Mouse (Mus musculus) gastrocnemius, adult 18-20 months (tissue): ENCODE measurements at regions not wholly inside any gene's neighbourhood (a gene's known extent, or its start where the extent isn't known, plus 50 kb on each side); places are given as distances from the start of the nearest gene placed in this dataset.

Source experiments
- DNase-seq: peaks from one replicate; pipeline ENCODE4 v3.0.0; 2021; ENCODE audit warnings: low spot score

- no peak for DNase-seq
Observed at GRCm38 (mm10) chr14:105783428-105783827, 113.2 kb downstream of the Spry2 start.

GRCm38 (mm10) chr14:105779760-105780159 is 116.9 kb downstream of the Spry2 start:
- DNase-seq: no peak

GRCm38 (mm10) chr14:105779349-105779748 is 117.3 kb downstream of the Spry2 start:
- peak; percentile 73 for DNase-seq

GRCm38 (mm10) chr14:105773674-105774073 is 122.9 kb downstream of the Spry2 start:
- DNase-seq: no peak

- no peak for DNase-seq
Observed at GRCm38 (mm10) chr14:105767100-105767499, 129.5 kb downstream of the Spry2 start.

GRCm38 (mm10) chr14:105752509-105753375 is 143.9 kb downstream of the Spry2 start:
- no peak for DNase-seq

GRCm38 (mm10) chr14:105751762-105752161 is 144.9 kb downstream of the Spry2 start:
- no peak for DNase-seq

- no peak for DNase-seq
Observed at GRCm38 (mm10) chr14:105744578-105744977, 152.0 kb downstream of the Spry2 start.

GRCm38 (mm10) chr14:105744125-105744524 is 152.5 kb downstream of the Spry2 start:
- DNase-seq: peak; percentile 76

- DNase-seq: peak; percentile 77
Observed at GRCm38 (mm10) chr14:105740889-105741288, 155.7 kb downstream of the Spry2 start.

GRCm38 (mm10) chr14:105738568-105738967 is 158.1 kb downstream of the Spry2 start:
- DNase-seq: no peak

GRCm38 (mm10) chr14:105736352-105736751 is 160.3 kb downstream of the Spry2 start:
- no peak for DNase-seq

- DNase-seq: no peak
Observed at GRCm38 (mm10) chr14:105734291-105734690, 162.3 kb downstream of the Spry2 start.

GRCm38 (mm10) chr14:105733013-105733728 is 163.4 kb downstream of the Spry2 start:
- DNase-seq: peak; percentile 33

GRCm38 (mm10) chr14:105732221-105733012 is 164.2 kb downstream of the Spry2 start:
- DNase-seq: peak; percentile 84

- no peak for DNase-seq
Observed at GRCm38 (mm10) chr14:105730786-105731185, 165.8 kb downstream of the Spry2 start.

GRCm38 (mm10) chr14:105728841-105729240 is 167.8 kb downstream of the Spry2 start:
- DNase-seq: no peak

- no peak for DNase-seq
Observed at GRCm38 (mm10) chr14:105725741-105726140, 170.9 kb downstream of the Spry2 start.

GRCm38 (mm10) chr14:105722923-105723322 is 173.7 kb downstream of the Spry2 start:
- no peak for DNase-seq

GRCm38 (mm10) chr14:105721576-105721975 is 175.0 kb downstream of the Spry2 start:
- DNase-seq: no peak

- no peak for DNase-seq
Observed at GRCm38 (mm10) chr14:105720816-105721510, 175.7 kb downstream of the Spry2 start.
